Mouse (Mus musculus) liver, embryonic 16.5 days (tissue): ENCODE measurements around the gene Znrf2. TPM values are rescaled to one million over a fixed set of nuclear protein-coding genes. Genes with fewer than 3 reads are reported as not detected.
"Not testable (repeated sequence)": the region's sequence is repeated elsewhere in the genome, so short reads cannot be mapped to it uniquely, and the experiment has no call there.

Experiments used
- ATAC-seq: fragments of 200-750 bp; cut with Nextera tagmentation; 2 replicates; pipeline ENCODE4 v1.8.0; 2017; ENCODE audit warnings: low read depth, mild to moderate bottlenecking, moderate number of reproducible peaks, moderate library complexity
- H3K27ac ChIP-seq: fragments of 300-500 bp; sonication (generic); 2 replicates; pipeline ENCODE4 v1.5.1; 2014; ENCODE audit warnings: mild to moderate bottlenecking, low read length
- H3K27me3 ChIP-seq: fragments of 300-500 bp; sonication (generic); 2 replicates; pipeline ENCODE4 v1.6.1; 2014; ENCODE audit warnings: low read depth, low read length, mixed read lengths; ENCODE audit not compliant: control insufficient read depth, insufficient read depth
- H3K36me3 ChIP-seq: fragments of 300-500 bp; sonication (generic); 2 replicates; pipeline ENCODE4 v1.6.1; 2014; ENCODE audit warnings: mild to moderate bottlenecking; ENCODE audit not compliant: control insufficient read depth, insufficient read depth
- H3K4me1 ChIP-seq: fragments of 300-500 bp; sonication (generic); 2 replicates; pipeline ENCODE4 v1.6.1; 2014; ENCODE audit warnings: low read depth, low read length, mixed read lengths; ENCODE audit not compliant: control insufficient read depth
- H3K4me2 ChIP-seq: fragments of 300-500 bp; sonication (generic); 2 replicates; pipeline ENCODE4 v1.6.1; 2014; ENCODE audit warnings: low read depth, low read length, mixed read lengths
- H3K4me3 ChIP-seq: fragments of 300-500 bp; sonication (generic); 2 replicates; pipeline ENCODE4 v1.5.1; 2014; ENCODE audit warnings: low read depth, mild to moderate bottlenecking, low read length
- H3K9ac ChIP-seq: fragments of 300-500 bp; sonication (generic); 2 replicates; pipeline ENCODE4 v1.6.1; 2014; ENCODE audit warnings: low read depth, low read length
- H3K9me3 ChIP-seq: fragments of 300-500 bp; sonication (generic); replicated peaks from 2 replicates; pipeline ENCODE4 v1.6.1; 2016; ENCODE audit warnings: low read length; ENCODE audit not compliant: control insufficient read depth
- WGBS: fragments of 180-500 bp; shearing (Covaris S2); extraction: QIAGEN DNeasy Blood & Tissue Kit; methylation state at CpG from one replicate; pipeline ENCODE4 v1.1.7; 2014; ENCODE audit not compliant: insufficient replicate concordance; 5-methylcytosine and 5-hydroxymethylcytosine counted together
- polyA plus RNA-seq: library from polyadenylated mRNA; unstranded; fragments of >200 nt; fragmentation: Nextera tagmentation; extraction: Ambion mirVana; gene quantifications from 2 replicates; pipeline ENCODE4 v1.2.1, GENCODE M21; 2015

The Znrf2 gene
- polyA plus RNA-seq, 1 experiment from 2014 or later, result 1.8 TPM

GRCm38 (mm10) chr6:54815428-54816130 lies 1.1 kb upstream of the Znrf2 start:
- Histone ChIP-seq H3K27ac (no peak overlapping the region), H3K4me3 (no peak overlapping the region), H3K9ac (no peak overlapping the region)

GRCm38 (mm10) chr6:54817266-54817767 lies 601 bp downstream of the Znrf2 start:
- Histone ChIP-seq H3K4me2 (peak overlapping the region; percentile 77), H3K9ac (peak overlapping the region; percentile 88), H3K36me3 (no peaks in the 10 kb centered on the region), H3K4me3 (peak overlapping the region; percentile 83), H3K27ac (peak overlapping the region; percentile 90), H3K27me3 (no peaks in the 10 kb centered on the region), H3K4me1 (peaks cover 22% of the 10 kb centered on the region), H3K9me3 (no peaks in the 10 kb centered on the region)
- peak; percentile 9 for ATAC-seq
- WGBS, result under 1% methylated on average over 36 of the region's 39 CpGs

More at GRCm38 (mm10) chr6:54815428-54816130, 1.1 kb upstream of the Znrf2 start:
- Histone ChIP-seq H3K4me2 (peak overlapping the region; percentile 77; the same call in 1 of the 2 replicates), H3K4me1 (peaks cover 24% of the 10 kb centered on the region), H3K36me3 (no peaks in the 10 kb centered on the region), H3K9me3 (no peaks in the 10 kb centered on the region), H3K27me3 (no peaks in the 10 kb centered on the region)
- no peak for ATAC-seq
- whole genome bisulfite sequencing, result 65% methylated on average over 9 of the region's 9 CpGs

GRCm38 (mm10) chr6:54818389-54818788 lies 1.7 kb downstream of the Znrf2 start:
- peak overlapping the region; percentile 90; the same call in 1 of the 2 replicates for H3K27ac ChIP-seq
- no peaks in the 10 kb centered on the region for H3K36me3 ChIP-seq
- H3K9ac ChIP-seq, result peak overlapping the region; percentile 25; the same call in 1 of the 2 replicates
- H3K4me2 ChIP-seq, result peak overlapping the region; percentile 77
- no peak for ATAC-seq
- H3K9me3 ChIP-seq, result no peaks in the 10 kb centered on the region
- peak overlapping the region; percentile 83 for H3K4me3 ChIP-seq
- no peaks in the 10 kb centered on the region for H3K27me3 ChIP-seq
- H3K4me1 ChIP-seq, result peaks cover 22% of the 10 kb centered on the region
- 33% methylated on average over 2 of the region's 2 CpGs for WGBS

GRCm38 (mm10) chr6:54819272-54819671 lies 2.6 kb downstream of the Znrf2 start:
- Histone ChIP-seq H3K4me3 (no peak overlapping the region), H3K36me3 (no peaks in the 10 kb centered on the region), H3K4me1 (peaks cover 22% of the 10 kb centered on the region), H3K27ac (no peak overlapping the region), H3K27me3 (no peaks in the 10 kb centered on the region), H3K9ac (no peak overlapping the region), H3K4me2 (peak overlapping the region; percentile 20; the same call in 1 of the 2 replicates), H3K9me3 (no peaks in the 10 kb centered on the region)
- 20% methylated on average over 4 of the region's 4 CpGs for WGBS
- no peak for ATAC-seq

- H3K4me1 ChIP-seq, result peaks cover 22% of the 10 kb centered on the region
- WGBS, result 67% methylated on average over 3 of the region's 3 CpGs
- H3K9ac ChIP-seq, result no peak overlapping the region
Observed at GRCm38 (mm10) chr6:54819746-54820145, 3.0 kb downstream of the Znrf2 start.

GRCm38 (mm10) chr6:54822348-54822747 lies 5.6 kb downstream of the Znrf2 start:
- no peak overlapping the region for H3K4me2 ChIP-seq
- no peaks in the 10 kb centered on the region for H3K36me3 ChIP-seq
- no peak overlapping the region for H3K4me3 ChIP-seq
- ATAC-seq, result peak; percentile 32; the same call in 1 of the 2 replicates
- H3K9me3 ChIP-seq, result no peaks in the 10 kb centered on the region
- no peak overlapping the region for H3K27ac ChIP-seq
- no peaks in the 10 kb centered on the region for H3K27me3 ChIP-seq
- WGBS, result 71% methylated on average over 4 of the region's 4 CpGs
- peaks cover 25% of the 10 kb centered on the region for H3K4me1 ChIP-seq
- no peak overlapping the region for H3K9ac ChIP-seq

More at GRCm38 (mm10) chr6:54819746-54820145, 3.0 kb downstream of the Znrf2 start:
- Histone ChIP-seq H3K9me3 (no peaks in the 10 kb centered on the region), H3K4me3 (no peak overlapping the region), H3K36me3 (no peaks in the 10 kb centered on the region), H3K4me2 (no peak overlapping the region), H3K27me3 (no peaks in the 10 kb centered on the region), H3K27ac (no peak overlapping the region)
- no peak for ATAC-seq

GRCm38 (mm10) chr6:54824561-54824960 lies 7.8 kb downstream of the Znrf2 start:
- ATAC-seq, H3K9ac ChIP-seq, H3K36me3 ChIP-seq, H3K4me2 ChIP-seq, H3K27ac ChIP-seq, H3K4me3 ChIP-seq, H3K27me3 ChIP-seq, H3K9me3 ChIP-seq: not testable (repeated sequence)
- H3K4me1 ChIP-seq, result peaks cover 21% of the 10 kb centered on the region
- 93% methylated on average over 2 of the region's 2 CpGs for WGBS

GRCm38 (mm10) chr6:54827481-54827880 lies 10.8 kb downstream of the Znrf2 start:
- peaks cover 17% of the 10 kb centered on the region for H3K4me1 ChIP-seq
- no peak overlapping the region for H3K4me2 ChIP-seq
- WGBS, result 71% methylated on average over 5 of the region's 5 CpGs
- H3K27ac ChIP-seq, result no peak overlapping the region
- H3K36me3 ChIP-seq, result no peaks in the 10 kb centered on the region
- no peak for ATAC-seq
- no peaks in the 10 kb centered on the region for H3K9me3 ChIP-seq
- no peak overlapping the region for H3K9ac ChIP-seq
- no peak overlapping the region for H3K4me3 ChIP-seq
- no peaks in the 10 kb centered on the region for H3K27me3 ChIP-seq

GRCm38 (mm10) chr6:54828274-54828673 lies 11.6 kb downstream of the Znrf2 start:
- H3K4me2 ChIP-seq, result no peak overlapping the region
- 31% methylated on average over 1 of the region's 1 CpGs for WGBS
- H3K9ac ChIP-seq, result no peak overlapping the region
- no peaks in the 10 kb centered on the region for H3K36me3 ChIP-seq
- peaks cover 17% of the 10 kb centered on the region for H3K4me1 ChIP-seq
- no peak overlapping the region for H3K27ac ChIP-seq
- H3K9me3 ChIP-seq, result no peaks in the 10 kb centered on the region
- H3K4me3 ChIP-seq, result no peak overlapping the region
- ATAC-seq, result no peak
- no peaks in the 10 kb centered on the region for H3K27me3 ChIP-seq
